Mouse (Mus musculus) urinary bladder, postnatal 36 days (tissue): ENCODE measurements around the gene Esp16.
"Not testable (repeated sequence)": the region's sequence is repeated elsewhere in the genome, so short reads cannot be mapped to it uniquely, and the experiment has no call there.

ENCODE experiments used
- DNase-seq, 2 experiments: peaks; one replicate each; pipeline ENCODE4 v3.0.0; 2022; ENCODE audit warnings: low spot score in 2 of 2, mixed read lengths in 1 of 2

Esp16 gene

GRCm38 (mm10) chr17:39535842-39536241 lies at the start of gene Esp16:
Gene Esp16 (plus strand): TSS chr17:39536142.
- DNase-seq: not testable (repeated sequence)

- DNase-seq: not testable (repeated sequence)
These were observed 37.9 kb upstream of the Esp16 start for GRCm38 (mm10) chr17:39498043-39498442.
